Mouse (Mus musculus) ES-Bruce4 (cell line): Measurements from ENCODE around the gene Gm21887. TPM values are rescaled to one million over a fixed set of nuclear protein-coding genes. Genes with fewer than 3 reads are reported as not detected.
"Not testable (repeated sequence)": the region's sequence is repeated elsewhere in the genome, so short reads cannot be mapped to it uniquely, and the experiment has no call there.

ENCODE experiments used
- H3K27ac ChIP-seq: 2 replicates; pipeline ENCODE4 v1.5.1; 2012; ENCODE audit warnings: low read length, inconsistent platforms; ENCODE audit not compliant: insufficient read depth
- H3K27me3 ChIP-seq: 2 replicates; pipeline ENCODE4 v1.6.1; 2012; ENCODE audit warnings: mild to moderate bottlenecking, low read length, inconsistent platforms; ENCODE audit not compliant: control insufficient read depth, poor library complexity, insufficient read depth, severe bottlenecking
- H3K36me3 ChIP-seq: 2 replicates; pipeline ENCODE4 v1.6.1; 2012; ENCODE audit warnings: inconsistent platforms, mild to moderate bottlenecking, low read length, moderate library complexity; ENCODE audit not compliant: control insufficient read depth, poor library complexity, insufficient read depth, severe bottlenecking
- H3K4me1 ChIP-seq: one replicate; pipeline ENCODE4 v1.8.1; 2011; ENCODE audit warnings: low read length; ENCODE audit not compliant: control insufficient read depth, insufficient read depth
- H3K4me3 ChIP-seq: 2 replicates; pipeline ENCODE4 v1.5.1; 2011; ENCODE audit warnings: low read depth, mild to moderate bottlenecking, low read length
- H3K9ac ChIP-seq: 2 replicates; pipeline ENCODE4 v1.6.1; 2012; ENCODE audit warnings: low read depth, mild to moderate bottlenecking, inconsistent platforms; ENCODE audit not compliant: poor library complexity, severe bottlenecking
- H3K9me3 ChIP-seq: replicated peaks from 2 replicates; pipeline ENCODE4 v1.6.1; 2012; ENCODE audit warnings: mild to moderate bottlenecking, low read length, inconsistent platforms; ENCODE audit not compliant: control insufficient read depth, poor library complexity, insufficient read depth, severe bottlenecking
- polyA plus RNA-seq: library from polyadenylated mRNA; stranded (reverse); fragments of >200 nt; gene quantifications from 2 replicates; pipeline ENCODE4 v1.2.4, GENCODE M21; 2011; ENCODE audit warnings: low read depth; ENCODE audit not compliant: missing spikeins, insufficient read depth, insufficient read length

The Gm21887 gene
- polyA plus RNA-seq, 1 experiment: 1,061 TPM

GRCm38 (mm10) chrX:170000642-170001387 lies 8.6 kb upstream of the Gm21887 start:
- not testable (repeated sequence) for H3K4me3 ChIP-seq, H3K9me3 ChIP-seq, H3K27me3 ChIP-seq, H3K36me3 ChIP-seq
- Histone ChIP-seq H3K4me1 (peaks cover 15% of the 10 kb centered on the region), H3K9ac (peak overlapping the region; percentile 26), H3K27ac (peak overlapping the region; percentile 92)

GRCm38 (mm10) chrX:170001388-170001695 lies 8.1 kb upstream of the Gm21887 start:
- H3K27ac ChIP-seq: 0 out of 2 replicates have a peak overlapping the region, but pooled peaks have one; percentile 92
- H3K9me3 ChIP-seq, H3K36me3 ChIP-seq, H3K9ac ChIP-seq, H3K4me3 ChIP-seq, H3K27me3 ChIP-seq: not testable (repeated sequence)
- peaks cover 15% of the 10 kb centered on the region for H3K4me1 ChIP-seq

GRCm38 (mm10) chrX:170002510-170003197 lies 6.8 kb upstream of the Gm21887 start:
- Histone ChIP-seq H3K27ac (peak overlapping the region; percentile 72), H3K4me1 (peaks cover 15% of the 10 kb centered on the region)
- H3K9ac ChIP-seq, H3K27me3 ChIP-seq, H3K9me3 ChIP-seq, H3K4me3 ChIP-seq, H3K36me3 ChIP-seq: not testable (repeated sequence)

GRCm38 (mm10) chrX:170003536-170003935 lies 5.9 kb upstream of the Gm21887 start:
- Histone ChIP-seq H3K4me1 (peaks cover 15% of the 10 kb centered on the region), H3K27ac (peak overlapping the region; percentile 21)
- H3K36me3 ChIP-seq, H3K27me3 ChIP-seq, H3K9ac ChIP-seq, H3K4me3 ChIP-seq, H3K9me3 ChIP-seq: not testable (repeated sequence)

- H3K9me3 ChIP-seq, H3K36me3 ChIP-seq, H3K27me3 ChIP-seq, H3K4me3 ChIP-seq: not testable (repeated sequence)
- Histone ChIP-seq H3K27ac (peak overlapping the region; percentile 38), H3K9ac (peak overlapping the region; percentile 11), H3K4me1 (peaks cover 12% of the 10 kb centered on the region)
These were observed 5.2 kb upstream of the Gm21887 start for GRCm38 (mm10) chrX:170004236-170004635.

GRCm38 (mm10) chrX:170004793-170005192 lies 4.7 kb upstream of the Gm21887 start:
- Histone ChIP-seq H3K9ac (peak overlapping the region; percentile 11), H3K4me1 (peaks cover 11% of the 10 kb centered on the region), H3K27ac (peak overlapping the region; percentile 38)
- not testable (repeated sequence) for H3K36me3 ChIP-seq, H3K27me3 ChIP-seq, H3K9me3 ChIP-seq, H3K4me3 ChIP-seq

- H3K4me3 ChIP-seq, H3K9me3 ChIP-seq, H3K27me3 ChIP-seq, H3K36me3 ChIP-seq: not testable (repeated sequence)
- H3K4me1 ChIP-seq: peaks cover 11% of the 10 kb centered on the region
- peak overlapping the region; percentile 57 for H3K27ac ChIP-seq
- peak overlapping the region; percentile 21; the same call in 1 of the 2 replicates for H3K9ac ChIP-seq
These were observed 4.3 kb upstream of the Gm21887 start for GRCm38 (mm10) chrX:170005194-170005593.

- not testable (repeated sequence) for H3K27me3 ChIP-seq, H3K4me3 ChIP-seq, H3K9me3 ChIP-seq, H3K4me1 ChIP-seq, H3K36me3 ChIP-seq
- Histone ChIP-seq H3K9ac (peak overlapping the region; percentile 21; the same call in 1 of the 2 replicates), H3K27ac (peak overlapping the region; percentile 57)
These were observed 3.7 kb upstream of the Gm21887 start for GRCm38 (mm10) chrX:170005695-170006297.

GRCm38 (mm10) chrX:170006694-170007247 lies 2.7 kb upstream of the Gm21887 start:
- H3K27ac ChIP-seq: peak overlapping the region; percentile 68
- H3K9me3 ChIP-seq: peaks cover 14% of the 10 kb centered on the region
- H3K4me3 ChIP-seq, H3K4me1 ChIP-seq, H3K27me3 ChIP-seq: not testable (repeated sequence)
- H3K9ac ChIP-seq: peak overlapping the region; percentile 8
- H3K36me3 ChIP-seq: peaks cover 19% of the 10 kb centered on the region
